Mouse (Mus musculus) intestine, embryonic 15.5 days (tissue): Measurements from ENCODE around the gene Pde9a. TPM values are rescaled to one million over a fixed set of nuclear protein-coding genes. Genes with fewer than 3 reads are reported as not detected.

Experiments used
- ATAC-seq: fragments of 200-750 bp; cut with Nextera tagmentation; 2 replicates; pipeline ENCODE4 v1.8.0; 2017; ENCODE audit warnings: moderate TSS enrichment, moderate library complexity
- H3K27ac ChIP-seq: fragments of 300-500 bp; sonication (generic); 2 replicates; pipeline ENCODE4 v1.5.1; 2015; ENCODE audit warnings: mild to moderate bottlenecking, inconsistent platforms
- H3K27me3 ChIP-seq: fragments of 300-500 bp; sonication (generic); replicated peaks from 2 replicates; pipeline ENCODE4 v1.6.1; 2015; ENCODE audit warnings: inconsistent platforms
- H3K36me3 ChIP-seq: fragments of 300-500 bp; sonication (generic); 2 replicates; pipeline ENCODE4 v1.6.1; 2015; ENCODE audit warnings: inconsistent platforms
- H3K4me1 ChIP-seq: fragments of 300-500 bp; sonication (generic); replicated peaks from 2 replicates; pipeline ENCODE4 v1.6.1; 2015; ENCODE audit warnings: inconsistent platforms
- H3K4me2 ChIP-seq: fragments of 300-500 bp; sonication (generic); replicated peaks from 2 replicates; pipeline ENCODE4 v1.6.1; 2015; ENCODE audit warnings: mild to moderate bottlenecking, inconsistent platforms
- H3K4me3 ChIP-seq: fragments of 300-500 bp; sonication (generic); replicated peaks from 2 replicates; pipeline ENCODE4 v1.5.1; 2015; ENCODE audit warnings: inconsistent platforms
- H3K9ac ChIP-seq: fragments of 300-500 bp; sonication (generic); 2 replicates; pipeline ENCODE4 v1.6.1; 2015; ENCODE audit warnings: inconsistent platforms
- H3K9me3 ChIP-seq: fragments of 300-500 bp; sonication (generic); 2 replicates; pipeline ENCODE4 v1.6.1; 2016; ENCODE audit warnings: inconsistent platforms
- WGBS: fragments of 180-500 bp; shearing (Covaris S2); methylation state at CpG from one replicate; pipeline ENCODE4 v1.1.7; 2015; 5-methylcytosine and 5-hydroxymethylcytosine counted together
- polyA plus RNA-seq: library from polyadenylated mRNA; unstranded; fragments of >200 nt; fragmentation: Nextera tagmentation; extraction: Ambion mirVana; gene quantifications from 2 replicates; pipeline ENCODE4 v1.2.1, GENCODE M21; 2015

Gene Pde9a
- polyA plus RNA-seq, 1 experiment from 2014 or later = 55.3 TPM

GRCm38 (mm10) chr17:31487433-31488060, 101.5 kb downstream of the Pde9a start:
- 29% methylated on average over 6 of the region's 6 CpGs for WGBS
- Histone ChIP-seq H3K4me2 (no peak overlapping the region), H3K27me3 (no peaks in the 10 kb centered on the region), H3K36me3 (no peaks in the 10 kb centered on the region), H3K27ac (no peak overlapping the region), H3K9ac (0 out of 2 replicates have a peak overlapping the region, but pooled peaks have one; percentile 5), H3K4me1 (peaks cover 10% of the 10 kb centered on the region; the same call in 1 of the 2 replicates), H3K4me3 (no peak overlapping the region), H3K9me3 (no peaks in the 10 kb centered on the region)
- peak; percentile 70 for ATAC-seq

- Histone ChIP-seq H3K4me3 (no peak overlapping the region), H3K4me1 (peaks cover 8% of the 10 kb centered on the region; the same call in 1 of the 2 replicates), H3K9ac (no peak overlapping the region), H3K27me3 (no peaks in the 10 kb centered on the region), H3K36me3 (peaks cover 3% of the 10 kb centered on the region; the same call in 1 of the 2 replicates), H3K4me2 (no peak overlapping the region), H3K9me3 (no peaks in the 10 kb centered on the region), H3K27ac (no peak overlapping the region)
- ATAC-seq = no peak
Measured at GRCm38 (mm10) chr17:31491355-31491754, 105.3 kb downstream of the Pde9a start.

GRCm38 (mm10) chr17:31492416-31492815, 106.4 kb downstream of the Pde9a start:
- Histone ChIP-seq H3K27me3 (no peaks in the 10 kb centered on the region), H3K4me3 (no peak overlapping the region), H3K4me1 (peaks cover 3% of the 10 kb centered on the region; the same call in 1 of the 2 replicates), H3K9me3 (no peaks in the 10 kb centered on the region), H3K9ac (no peak overlapping the region), H3K36me3 (peaks cover 11% of the 10 kb centered on the region), H3K27ac (no peak overlapping the region), H3K4me2 (no peak overlapping the region)
- ATAC-seq = peak; percentile 57
- 0% methylated on average over 2 of the region's 2 CpGs for WGBS

- ATAC-seq = no peak
- no peak overlapping the region for H3K9ac ChIP-seq
- H3K27ac ChIP-seq = no peak overlapping the region
- H3K4me1 ChIP-seq = no peaks in the 10 kb centered on the region
- H3K36me3 ChIP-seq = peaks cover 32% of the 10 kb centered on the region
- no peak overlapping the region for H3K4me2 ChIP-seq
- H3K9me3 ChIP-seq = no peaks in the 10 kb centered on the region
- no peak overlapping the region for H3K4me3 ChIP-seq
- H3K27me3 ChIP-seq = no peaks in the 10 kb centered on the region
- WGBS = 84% methylated on average over 1 of the region's 1 CpGs
Measured at GRCm38 (mm10) chr17:31494989-31495388, 109.0 kb downstream of the Pde9a start.

GRCm38 (mm10) chr17:31497726-31498125, 111.7 kb downstream of the Pde9a start:
- Histone ChIP-seq H3K36me3 (peaks cover 50% of the 10 kb centered on the region), H3K4me1 (no peaks in the 10 kb centered on the region), H3K9ac (no peak overlapping the region), H3K9me3 (no peaks in the 10 kb centered on the region), H3K27ac (no peak overlapping the region), H3K4me3 (no peak overlapping the region), H3K4me2 (no peak overlapping the region), H3K27me3 (no peaks in the 10 kb centered on the region)
- WGBS = 82% methylated on average over 6 of the region's 6 CpGs
- ATAC-seq = no peak

GRCm38 (mm10) chr17:31499725-31500124, 113.7 kb downstream of the Pde9a start:
- Histone ChIP-seq H3K9ac (no peak overlapping the region), H3K36me3 (peaks cover 63% of the 10 kb centered on the region), H3K4me2 (no peak overlapping the region), H3K9me3 (no peaks in the 10 kb centered on the region), H3K4me1 (no peaks in the 10 kb centered on the region), H3K27ac (no peak overlapping the region), H3K27me3 (no peaks in the 10 kb centered on the region), H3K4me3 (no peak overlapping the region)
- ATAC-seq = no peak
- WGBS = 93% methylated on average over 12 of the region's 12 CpGs

GRCm38 (mm10) chr17:31500416-31500815, 114.4 kb downstream of the Pde9a start:
- no peaks in the 10 kb centered on the region for H3K4me1 ChIP-seq
- ATAC-seq = no peak
- peaks cover 63% of the 10 kb centered on the region for H3K36me3 ChIP-seq
- 92% methylated on average over 8 of the region's 8 CpGs for WGBS
- H3K9ac ChIP-seq = no peak overlapping the region
- H3K27me3 ChIP-seq = no peaks in the 10 kb centered on the region
- no peak overlapping the region for H3K4me2 ChIP-seq
- no peak overlapping the region for H3K27ac ChIP-seq
- H3K9me3 ChIP-seq = no peaks in the 10 kb centered on the region
- no peak overlapping the region for H3K4me3 ChIP-seq

GRCm38 (mm10) chr17:31500908-31501307, 114.9 kb downstream of the Pde9a start:
- Histone ChIP-seq H3K4me3 (no peak overlapping the region), H3K9me3 (no peaks in the 10 kb centered on the region), H3K9ac (no peak overlapping the region), H3K4me2 (no peak overlapping the region), H3K4me1 (no peaks in the 10 kb centered on the region), H3K27me3 (no peaks in the 10 kb centered on the region), H3K36me3 (peaks cover 66% of the 10 kb centered on the region), H3K27ac (no peak overlapping the region)
- 85% methylated on average over 3 of the region's 3 CpGs for WGBS
- ATAC-seq = no peak

- H3K4me1 ChIP-seq = no peaks in the 10 kb centered on the region
- no peak overlapping the region for H3K9ac ChIP-seq
- H3K27ac ChIP-seq = no peak overlapping the region
- no peak overlapping the region for H3K4me2 ChIP-seq
- H3K27me3 ChIP-seq = no peaks in the 10 kb centered on the region
- peaks cover 64% of the 10 kb centered on the region for H3K36me3 ChIP-seq
- 86% methylated on average over 12 of the region's 12 CpGs for WGBS
- no peaks in the 10 kb centered on the region for H3K9me3 ChIP-seq
- no peak overlapping the region for H3K4me3 ChIP-seq
- no peak for ATAC-seq
Measured at GRCm38 (mm10) chr17:31502261-31502927, 116.4 kb downstream of the Pde9a start.

GRCm38 (mm10) chr17:31503337-31503736, 117.3 kb downstream of the Pde9a start:
- Histone ChIP-seq H3K36me3 (peaks cover 61% of the 10 kb centered on the region), H3K4me3 (no peak overlapping the region), H3K27me3 (no peaks in the 10 kb centered on the region), H3K4me1 (no peaks in the 10 kb centered on the region), H3K9me3 (no peaks in the 10 kb centered on the region), H3K27ac (no peak overlapping the region), H3K9ac (no peak overlapping the region), H3K4me2 (no peak overlapping the region)
- ATAC-seq = no peak
- WGBS = 92% methylated on average over 12 of the region's 12 CpGs

- no peak overlapping the region for H3K4me2 ChIP-seq
- 80% methylated on average over 2 of the region's 2 CpGs for WGBS
- ATAC-seq = no peak
- H3K9me3 ChIP-seq = no peaks in the 10 kb centered on the region
- no peaks in the 10 kb centered on the region for H3K4me1 ChIP-seq
- H3K36me3 ChIP-seq = peaks cover 59% of the 10 kb centered on the region
- no peak overlapping the region for H3K4me3 ChIP-seq
- H3K27me3 ChIP-seq = no peaks in the 10 kb centered on the region
- H3K9ac ChIP-seq = no peak overlapping the region
- H3K27ac ChIP-seq = no peak overlapping the region
Measured at GRCm38 (mm10) chr17:31503936-31504335, 117.9 kb downstream of the Pde9a start.

GRCm38 (mm10) chr17:31505013-31505412, 119.0 kb downstream of the Pde9a start:
- Histone ChIP-seq H3K27me3 (no peaks in the 10 kb centered on the region), H3K4me2 (no peak overlapping the region), H3K9me3 (no peaks in the 10 kb centered on the region), H3K4me3 (no peak overlapping the region), H3K4me1 (no peaks in the 10 kb centered on the region), H3K36me3 (peaks cover 63% of the 10 kb centered on the region), H3K9ac (no peak overlapping the region), H3K27ac (no peak overlapping the region)
- 82% methylated on average over 5 of the region's 5 CpGs for WGBS
- no peak for ATAC-seq

- Histone ChIP-seq H3K9me3 (no peaks in the 10 kb centered on the region), H3K4me3 (no peak overlapping the region), H3K9ac (no peak overlapping the region), H3K27me3 (no peaks in the 10 kb centered on the region), H3K4me2 (no peak overlapping the region), H3K27ac (no peak overlapping the region), H3K4me1 (no peaks in the 10 kb centered on the region), H3K36me3 (peaks cover 56% of the 10 kb centered on the region)
- WGBS = 75% methylated on average over 7 of the region's 7 CpGs
- no peak for ATAC-seq
Measured at GRCm38 (mm10) chr17:31506282-31506681, 120.3 kb downstream of the Pde9a start.
